Mouse (Mus musculus): Measurements from ENCODE around the gene Gm21962. TPM values are rescaled to one million over a fixed set of nuclear protein-coding genes. Genes with fewer than 3 reads are reported as not detected.

The Gm21962 gene
- polyA plus RNA-seq (2021; fragmentation: Nextera tagmentation) = not detected in 2 replicates
- long read RNA-seq, experiment 1 = 0 reads
- long read RNA-seq, experiment 2 = 0 reads

GRCm38 (mm10) chr3:137671224-137671623, at the start of gene Gm21962:
TSS of gene Gm21962 (plus strand) at chr3:137671524.

Small RNA genes lying within 50 kb of the gene (microRNA-seq; reads per million reads assigned to microRNA genes)
- gene Gm22468 = not detected

Other genes starting within 250 kb of the Gm21962 start
- gene Ddit4l, start 49.9 kb upstream of the Gm21962 start, polyA plus RNA-seq (2021; fragmentation: Nextera tagmentation) = 15.5 and 25.0 TPM in 2 replicates
- gene H2afz, start 193.0 kb downstream of the Gm21962 start, polyA plus RNA-seq (2021; fragmentation: Nextera tagmentation) = 697 and 714 TPM in 2 replicates
- 11.4 and 13.9 TPM in 2 replicates for gene Dnajb14, start 196.2 kb downstream of the Gm21962 start, polyA plus RNA-seq (2021; fragmentation: Nextera tagmentation)
- 107 and 110 TPM in 2 replicates for gene Lamtor3, start 247.0 kb downstream of the Gm21962 start, polyA plus RNA-seq (2021; fragmentation: Nextera tagmentation)

Measured in layer of hippocampus, adult 6 months (tissue).